Comparison of ENCODE assay signal across 8 mouse cellular contexts in the genomic region with DNA sequence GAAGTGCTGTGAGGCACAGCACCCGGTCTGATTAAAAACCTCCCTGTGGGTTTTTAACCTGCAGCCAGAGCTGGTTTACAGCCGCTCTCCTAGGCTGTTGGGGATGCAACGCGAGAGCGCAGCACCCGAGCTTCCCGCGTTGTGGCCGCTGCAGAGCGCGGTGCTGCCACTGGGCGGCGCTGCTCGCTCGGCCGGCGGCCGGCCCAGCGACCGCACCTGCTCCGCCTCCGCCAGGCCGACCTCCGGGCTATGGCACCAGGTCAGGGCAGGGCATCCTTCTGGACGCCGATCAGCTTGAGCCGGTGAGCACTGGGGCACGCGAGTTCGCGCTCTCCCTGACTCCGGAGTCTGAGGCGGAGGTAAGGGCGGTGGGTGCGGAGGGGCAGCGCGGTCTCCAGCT. TPM values are rescaled to one million over a fixed set of nuclear protein-coding genes. Genes with fewer than 3 reads are reported as not detected.
A peak's percentile ranks its signal among the peaks of the same experiment; 100 is the strongest.
DNase-seq lines count a peak whose midpoint lies in the region; ATAC-seq lines count a peak whose summit lies in the region.

No protein-coding gene starts in this region.

- peaks cover 8% of the 10 kb centered on the region for H3K4me1 ChIP-seq in forebrain, embryonic 11.5 days (replicated peaks; ENCODE audit: control insufficient read depth, insufficient read depth, low read length)
- peaks cover 7% of the 10 kb centered on the region for H3K4me1 ChIP-seq in hindbrain, embryonic 16.5 days (ENCODE audit: control insufficient read depth, insufficient read depth, low read depth, low read length)
- H3K4me1 ChIP-seq in limb, embryonic 10.5 days, result peaks cover 38% of the 10 kb centered on the region
- H3K4me1 ChIP-seq in midbrain, embryonic 10.5 days, result peaks cover 35% of the 10 kb centered on the region

- no peaks in the 10 kb centered on the region for H3K36me3 ChIP-seq in forebrain, embryonic 11.5 days (ENCODE audit: control insufficient read depth, insufficient read depth, low read length)
- no peaks in the 10 kb centered on the region for H3K36me3 ChIP-seq in hindbrain, embryonic 16.5 days (ENCODE audit: control insufficient read depth, insufficient read depth, low read length)
- no peaks in the 10 kb centered on the region for H3K36me3 ChIP-seq in limb, embryonic 10.5 days
- H3K36me3 ChIP-seq in midbrain, embryonic 10.5 days, result no peaks in the 10 kb centered on the region

- H3K4me3 ChIP-seq in forebrain, embryonic 11.5 days (ENCODE audit: low read depth, low read length), result peak overlapping the region; percentile 41
- peak overlapping the region; percentile 34 for H3K4me3 ChIP-seq in hindbrain, embryonic 16.5 days (ENCODE audit: low read length)
- peak overlapping the region; percentile 49 for H3K4me3 ChIP-seq in limb, embryonic 10.5 days
- peak overlapping the region; percentile 62 for H3K4me3 ChIP-seq in midbrain, embryonic 10.5 days

- under 1% methylated on average over 37 of the region's 37 CpGs for WGBS in forebrain, embryonic 11.5 days
- under 1% methylated on average over 34 of the region's 37 CpGs for WGBS in hindbrain, embryonic 16.5 days
- WGBS in limb, embryonic 10.5 days, result under 1% methylated on average over 37 of the region's 37 CpGs
- under 1% methylated on average over 37 of the region's 37 CpGs for WGBS in midbrain, embryonic 10.5 days

- no peak overlapping the region for H3K27ac ChIP-seq in forebrain, embryonic 11.5 days (ENCODE audit: low read depth, low read length)
- H3K27ac ChIP-seq in hindbrain, embryonic 16.5 days (ENCODE audit: low read depth, low read length), result no peak overlapping the region
- H3K27ac ChIP-seq in limb, embryonic 10.5 days, result peak overlapping the region; percentile 66
- H3K27ac ChIP-seq in midbrain, embryonic 10.5 days (replicated peaks), result peak overlapping the region; percentile 82

- H3K9me3 ChIP-seq in forebrain, embryonic 11.5 days (ENCODE audit: control insufficient read depth, low read length), result no peaks in the 10 kb centered on the region
- no peaks in the 10 kb centered on the region for H3K9me3 ChIP-seq in hindbrain, embryonic 16.5 days (ENCODE audit: control insufficient read depth, low read length)
- H3K9me3 ChIP-seq in limb, embryonic 10.5 days (replicated peaks), result no peaks in the 10 kb centered on the region
- no peaks in the 10 kb centered on the region for H3K9me3 ChIP-seq in midbrain, embryonic 10.5 days (replicated peaks)

- peak overlapping the region; percentile 65 for H3K4me2 ChIP-seq in forebrain, embryonic 11.5 days (ENCODE audit: low read depth, low read length, severe bottlenecking)
- H3K4me2 ChIP-seq in hindbrain, embryonic 16.5 days (ENCODE audit: low read length), result peak overlapping the region; percentile 61

- peak overlapping the region; percentile 62 for H3K9ac ChIP-seq in forebrain, embryonic 11.5 days (ENCODE audit: low read length)
- peak overlapping the region; percentile 39 for H3K9ac ChIP-seq in hindbrain, embryonic 16.5 days (ENCODE audit: low read depth, low read length)

- peak; percentile 72 to 87 for DNase-seq in adrenal gland, adult (ENCODE audit: inconsistent age in 2 of 2, low spot score in 1 of 2)
- DNase-seq in adrenal gland, adult 8-10 months, result no peak
- peak; percentile 46 for DNase-seq in c-Kit-positive CD71-negative TER-119-negative erythroid progenitor cells, embryonic 14.5 days (ENCODE audit: low read depth)
- peak; percentile 90 for DNase-seq in forebrain, embryonic 11.5 days (ENCODE audit: low spot score)
- peak; percentile 88 for DNase-seq in limb, embryonic 10.5 days (ENCODE audit: low spot score)
- peak; percentile 81 for DNase-seq in midbrain, embryonic 10.5 days (ENCODE audit: low spot score)
- DNase-seq in spleen, postnatal 10 days (ENCODE audit: low spot score in 2 of 2), result peak; percentile 57 to 72

- H3K27me3 ChIP-seq in forebrain, embryonic 11.5 days (ENCODE audit: control insufficient read depth, insufficient read depth, low read length), result peaks cover 2% of the 10 kb centered on the region; the same call in 1 of the 2 replicates
- 0 out of 2 replicates have a peak, but pooled peaks cover 2% of the 10 kb centered on the region for H3K27me3 ChIP-seq in hindbrain, embryonic 16.5 days (replicated peaks; ENCODE audit: control insufficient read depth, insufficient read depth, low read length)
- H3K27me3 ChIP-seq in limb, embryonic 10.5 days (ENCODE audit: low read depth, poor library complexity, severe bottlenecking), result peaks cover 25% of the 10 kb centered on the region
- peaks cover 34% of the 10 kb centered on the region for H3K27me3 ChIP-seq in midbrain, embryonic 10.5 days (ENCODE audit: low read depth, poor library complexity, severe bottlenecking)

- peak; percentile 56 for ATAC-seq in forebrain, embryonic 11.5 days (replicated peaks; ENCODE audit: low FRiP score)
- ATAC-seq in hindbrain, embryonic 16.5 days, result 0 out of 2 replicates have a peak, but pooled peaks have one; percentile 31

RNA-seq across cellular contexts. Expression of a gene that starts 36.3 kb away (rescaled TPM):
- 1 to 10 TPM; 1.9 to 2.8 (median 2.3) TPM for total RNA-seq in adrenal gland, adult 8-10 months (2022)
- 12.4 and 13.7 TPM in 2 replicates for polyA plus RNA-seq in forebrain, embryonic 11.5 days (2014; fragmentation: Nextera tagmentation; extraction: Ambion mirVana)
- 4.5 and 6.6 TPM in 2 replicates for polyA plus RNA-seq in hindbrain, embryonic 16.5 days (2015; fragmentation: Nextera tagmentation; extraction: Ambion mirVana)
- 4.5 and 6.0 TPM in 2 replicates for polyA plus RNA-seq in limb, embryonic 10.5 days (2016; fragmentation: Nextera tagmentation; extraction: Ambion mirVana)
- polyA plus RNA-seq in midbrain, embryonic 10.5 days (2016; fragmentation: Nextera tagmentation; extraction: Ambion mirVana), result 6.9 and 7.5 TPM in 2 replicates

Comparison
In these comparisons a context has a peak if more than half of its experiments do, and no peak if none do; other contexts are left out.
1. H3K27ac ChIP-seq: peak in limb, embryonic 10.5 days (single experiment) and midbrain, embryonic 10.5 days (single experiment); none in forebrain, embryonic 11.5 days (single experiment) and hindbrain, embryonic 16.5 days (single experiment).
2. Peak in every context shown above with its lines, with median percentiles within 50 percentile points of each other: H3K4me3 ChIP-seq.